Mouse (Mus musculus) lung, embryonic 14.5 days (tissue): ENCODE measurements around the gene Rex1bd. TPM values are rescaled to one million over a fixed set of nuclear protein-coding genes. Genes with fewer than 3 reads are reported as not detected.

ENCODE experiments used
- ATAC-seq: fragments of 200-750 bp; cut with Nextera tagmentation; 2 replicates; pipeline ENCODE4 v1.8.0; 2017; ENCODE audit warnings: mild to moderate bottlenecking, moderate TSS enrichment, moderate library complexity; ENCODE audit not compliant: insufficient read depth
- DNase-seq: peaks from one replicate; pipeline ENCODE4 v3.0.0-alpha.2; 2015
- H3K27ac ChIP-seq: fragments of 300-500 bp; sonication (generic); 2 replicates; pipeline ENCODE4 v1.5.1; 2014; ENCODE audit warnings: low read depth, mild to moderate bottlenecking, moderate library complexity
- H3K27me3 ChIP-seq: fragments of 300-500 bp; sonication (generic); 2 replicates; pipeline ENCODE4 v1.6.1; 2014; ENCODE audit warnings: low read length, control low read depth; ENCODE audit not compliant: insufficient read depth
- H3K36me3 ChIP-seq: fragments of 300-500 bp; sonication (generic); 2 replicates; pipeline ENCODE4 v1.6.1; 2014; ENCODE audit warnings: control low read depth; ENCODE audit not compliant: insufficient read depth
- H3K4me1 ChIP-seq: fragments of 300-500 bp; sonication (generic); 2 replicates; pipeline ENCODE4 v1.6.1; 2014; ENCODE audit warnings: antibody characterized with exemption, control low read depth; ENCODE audit not compliant: insufficient read depth
- H3K4me2 ChIP-seq: fragments of 300-500 bp; sonication (generic); 2 replicates; pipeline ENCODE4 v1.6.1; 2014; ENCODE audit warnings: mild to moderate bottlenecking
- H3K4me3 ChIP-seq: fragments of 300-500 bp; sonication (generic); 2 replicates; pipeline ENCODE4 v1.5.1; 2014; ENCODE audit warnings: low read depth, low read length
- H3K9ac ChIP-seq: fragments of 300-500 bp; sonication (generic); 2 replicates; pipeline ENCODE4 v1.6.1; 2014
- H3K9me3 ChIP-seq: fragments of 300-500 bp; sonication (generic); 2 replicates; pipeline ENCODE4 v1.6.1; 2016; ENCODE audit warnings: low read depth, low read length, control low read depth
- CTCF ChIP-seq: IDR thresholded peaks from 2 replicates; pipeline ENCODE4 v1.5.1; 2016; ENCODE audit warnings: antibody characterized with exemption, low read depth
- WGBS: fragments of 180-500 bp; shearing (Covaris S2); extraction: QIAGEN DNeasy Blood & Tissue Kit; methylation state at CpG from one replicate; pipeline ENCODE4 v1.1.7; 2014; 5-methylcytosine and 5-hydroxymethylcytosine counted together
- polyA plus RNA-seq: library from polyadenylated mRNA; unstranded; fragments of >200 nt; fragmentation: Nextera tagmentation; extraction: Ambion mirVana; gene quantifications from 2 replicates; pipeline ENCODE4 v1.2.1, GENCODE M21; 2014

Gene Rex1bd
- polyA plus RNA-seq, 1 experiment from 2014 or later: 126 TPM

DNA sequence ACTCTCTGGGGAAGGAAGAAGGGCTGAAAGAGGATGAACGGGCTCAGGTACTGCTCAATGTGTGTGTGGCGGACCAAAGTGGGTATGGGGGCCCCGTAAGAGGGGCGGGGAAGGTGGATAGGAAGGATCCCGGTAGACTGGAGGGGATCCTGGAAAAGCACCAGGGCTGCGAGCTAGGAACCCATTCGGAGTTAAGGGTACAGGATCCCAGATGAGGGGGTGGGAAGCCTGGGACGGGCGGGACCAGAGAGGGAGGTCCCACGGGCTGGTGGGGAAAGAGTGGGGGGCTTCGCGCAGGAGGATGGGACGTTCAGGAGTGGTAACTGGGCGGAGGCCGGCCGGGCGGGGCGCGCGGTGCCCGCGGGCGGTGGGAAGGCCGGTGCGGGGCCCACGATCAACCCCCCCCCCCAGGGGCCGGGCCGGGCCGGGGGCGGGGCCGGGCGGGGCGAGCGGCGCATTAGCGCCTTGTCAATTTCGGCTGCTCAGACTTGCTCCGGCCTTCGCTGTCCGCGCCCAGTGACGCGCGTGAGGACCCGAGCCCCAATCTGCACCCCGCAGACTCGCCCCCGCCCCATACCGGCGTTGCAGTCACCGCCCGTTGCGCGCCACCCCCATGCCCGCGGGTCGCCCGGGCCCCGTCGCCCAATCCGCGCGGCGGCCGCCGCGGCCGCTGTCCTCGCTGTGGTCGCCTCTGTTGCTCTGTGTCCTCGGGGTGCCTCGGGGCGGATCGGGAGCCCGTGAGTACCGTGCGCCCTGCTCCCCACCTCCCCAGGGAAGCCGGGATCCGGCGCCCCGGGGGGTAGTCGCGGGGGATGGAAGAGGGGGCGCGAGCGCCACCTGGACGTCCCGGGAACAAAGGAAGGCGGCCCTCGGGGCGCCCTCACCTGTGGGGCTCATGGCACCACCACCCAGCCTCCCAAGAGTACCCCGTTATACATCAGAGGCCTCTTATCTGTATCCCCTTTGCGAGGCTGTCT, 13.6 kb downstream of the Rex1bd start, which contains the start of gene Crlf1:
Gene Crlf1 (plus strand): TSS at position 495 of the 977 bp plus-strand sequence.
- Histone ChIP-seq H3K4me1 (peaks cover 12% of the 10 kb centered on the region), H3K9ac (peak within 1 kb of the TSS; percentile 54), H3K27me3 (peaks cover 98% of the 10 kb centered on the region), H3K27ac (peak within 1 kb of the TSS; percentile 59; the same call in 1 of the 2 replicates), H3K36me3 (no peaks in the 10 kb centered on the region), H3K9me3 (no peaks in the 10 kb centered on the region), H3K4me3 (peak within 1 kb of the TSS; percentile 50), H3K4me2 (peak within 1 kb of the TSS; percentile 82)
- ATAC-seq (peak; percentile 13; the same call in 1 of the 2 replicates), DNase-seq (no peak)
- WGBS: under 1% methylated on average over 81 of the region's 93 CpGs
- TF ChIP-seq CTCF: no peak

DNA sequence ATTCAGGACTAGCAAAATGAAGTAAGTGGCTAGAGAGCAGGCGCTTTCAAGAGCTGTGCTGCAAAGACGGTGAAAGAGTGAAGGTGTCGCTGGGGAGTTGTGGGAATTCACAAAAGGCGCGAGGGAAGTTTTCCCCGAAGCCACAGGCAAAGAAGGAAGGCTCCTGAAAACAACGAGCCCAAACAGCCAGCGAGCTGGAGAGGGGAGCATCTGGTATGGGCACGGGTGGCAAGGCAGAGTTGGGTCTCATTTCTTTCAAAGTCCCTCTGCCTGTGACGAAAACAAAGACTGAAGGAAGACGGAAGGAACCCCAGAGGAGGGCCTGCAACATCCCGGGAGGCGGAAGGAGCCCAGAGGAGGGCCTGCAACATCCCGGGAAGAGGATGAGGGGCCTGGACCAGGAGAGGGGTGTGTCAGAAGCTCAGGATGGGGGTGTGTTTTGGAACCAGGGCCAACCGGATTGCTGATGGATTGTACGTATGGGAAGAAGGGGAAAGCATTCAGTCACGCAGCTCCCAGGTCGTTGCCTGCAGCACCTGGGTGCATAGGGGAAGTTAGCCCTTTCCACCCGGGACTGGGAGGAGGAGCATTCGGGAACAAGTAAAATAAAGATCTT, 15.6 kb downstream of the Rex1bd start:
- no peak overlapping the region for H3K9ac ChIP-seq
- 4% methylated on average over 20 of the region's 20 CpGs for WGBS
- no peak for ATAC-seq
- H3K27ac ChIP-seq: peak overlapping the region; percentile 88
- H3K27me3 ChIP-seq: peaks cover 97% of the 10 kb centered on the region
- H3K9me3 ChIP-seq: no peaks in the 10 kb centered on the region
- DNase-seq: no peak
- peaks cover 16% of the 10 kb centered on the region for H3K4me1 ChIP-seq
- H3K4me2 ChIP-seq: peak overlapping the region; percentile 82
- no peaks in the 10 kb centered on the region for H3K36me3 ChIP-seq
- peak overlapping the region; percentile 50; the same call in 1 of the 2 replicates for H3K4me3 ChIP-seq
- no peak for TF ChIP-seq CTCF

DNA sequence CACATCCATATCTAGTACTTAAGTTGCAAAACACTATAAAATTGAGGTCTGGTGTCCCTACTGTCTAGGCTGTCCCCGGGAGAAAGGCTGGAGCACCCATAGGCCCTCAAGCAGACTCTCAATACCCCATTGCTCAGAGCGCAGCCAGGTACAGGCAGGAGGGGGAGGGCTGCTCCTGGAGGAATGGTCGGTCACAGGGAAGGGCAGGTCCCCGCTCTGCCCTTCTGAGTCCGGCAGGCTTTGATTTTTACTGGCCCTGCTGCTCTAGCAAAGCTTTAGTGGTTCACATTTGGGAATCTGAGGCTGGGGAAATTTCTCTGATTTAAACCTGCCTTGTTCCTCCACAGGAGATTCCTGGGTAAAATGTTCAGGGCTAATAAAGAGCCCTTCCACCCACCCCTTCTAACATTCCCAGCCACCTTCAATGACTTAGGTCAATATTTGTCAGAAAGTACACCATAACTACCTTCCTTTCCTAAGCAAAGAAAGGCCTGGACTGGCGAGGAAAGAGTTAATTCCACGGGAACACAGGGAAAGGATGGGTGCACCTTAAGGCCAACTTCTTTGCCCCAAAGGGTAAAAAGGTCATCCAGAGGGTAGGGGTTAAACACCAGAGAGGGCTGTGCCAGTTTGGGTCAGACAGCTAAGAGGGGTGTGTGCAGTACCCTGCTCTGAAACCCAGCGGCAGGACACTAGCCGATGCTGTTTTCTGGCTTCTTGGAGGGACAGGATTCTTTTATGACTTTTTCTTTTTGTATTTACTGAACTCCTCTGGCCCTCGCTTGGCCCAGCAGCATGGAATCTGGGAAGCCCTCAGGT, 16.3 kb downstream of the Rex1bd start:
- no peak for ATAC-seq
- peak overlapping the region; percentile 82 for H3K4me2 ChIP-seq
- no peak for TF ChIP-seq CTCF
- WGBS: 14% methylated on average over 10 of the region's 10 CpGs
- peaks cover 16% of the 10 kb centered on the region for H3K4me1 ChIP-seq
- H3K4me3 ChIP-seq: peak overlapping the region; percentile 50
- H3K36me3 ChIP-seq: no peaks in the 10 kb centered on the region
- H3K27me3 ChIP-seq: peaks cover 96% of the 10 kb centered on the region
- H3K9me3 ChIP-seq: no peaks in the 10 kb centered on the region
- no peak for DNase-seq
- H3K27ac ChIP-seq: peak overlapping the region; percentile 88
- H3K9ac ChIP-seq: no peak overlapping the region

DNA sequence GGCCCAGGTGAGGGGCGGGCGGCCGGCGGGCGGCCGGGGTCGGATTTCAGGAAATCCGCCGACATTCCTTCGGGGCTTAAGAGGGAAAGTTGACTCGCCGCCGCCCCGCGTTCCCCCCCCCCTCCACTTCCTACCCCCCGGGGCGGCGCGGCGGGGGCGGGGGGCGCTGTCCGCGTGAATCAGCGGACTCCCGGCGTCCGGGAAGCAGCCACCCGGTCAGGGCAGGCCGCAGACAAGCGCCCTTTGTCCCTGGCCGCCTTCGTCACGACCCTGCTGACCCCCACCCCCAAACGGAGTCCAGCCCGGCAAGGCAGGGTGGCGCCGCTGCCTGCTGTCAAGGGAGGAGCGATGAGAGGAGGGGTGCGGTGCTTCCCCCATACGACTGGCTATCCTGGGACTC, 17.0 kb downstream of the Rex1bd start:
- Histone ChIP-seq H3K36me3 (no peaks in the 10 kb centered on the region), H3K4me1 (peaks cover 16% of the 10 kb centered on the region), H3K9me3 (no peaks in the 10 kb centered on the region), H3K4me3 (peak overlapping the region; percentile 32), H3K27me3 (peaks cover 93% of the 10 kb centered on the region), H3K4me2 (peak overlapping the region; percentile 63), H3K27ac (peak overlapping the region; percentile 86), H3K9ac (peak overlapping the region; percentile 42)
- ATAC-seq: no peak
- TF ChIP-seq CTCF: no peak
- DNase-seq: no peak
- WGBS: under 1% methylated on average over 28 of the region's 41 CpGs

DNA sequence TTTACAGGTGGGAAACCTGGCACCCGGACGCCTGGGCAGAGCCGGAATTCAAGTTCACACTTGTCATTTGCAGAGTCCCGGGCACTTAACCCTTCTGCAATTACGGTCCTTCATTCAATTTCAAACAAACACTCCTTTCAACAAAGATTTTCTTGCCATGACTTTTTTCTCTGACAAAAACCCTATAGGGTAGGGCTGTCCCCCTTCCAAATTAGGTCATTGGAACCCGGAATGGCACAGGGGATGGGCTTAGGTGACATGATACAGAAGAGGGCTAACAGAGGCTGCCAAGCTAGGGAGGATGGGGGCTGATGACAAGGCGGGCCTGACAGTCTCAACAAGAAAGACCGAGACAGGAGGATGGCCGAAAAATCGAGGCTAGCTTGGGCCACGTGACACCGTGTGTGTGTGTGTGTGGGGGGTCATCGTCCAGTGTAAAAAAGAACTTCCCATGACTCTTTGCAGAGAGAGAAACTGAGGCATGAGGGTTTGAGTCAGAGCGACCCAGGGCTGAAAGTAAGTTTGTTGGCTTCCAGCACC, 17.6 kb downstream of the Rex1bd start:
- peaks cover 17% of the 10 kb centered on the region for H3K4me1 ChIP-seq
- peak overlapping the region; percentile 32 for H3K4me3 ChIP-seq
- peak overlapping the region; percentile 86 for H3K27ac ChIP-seq
- peak overlapping the region; percentile 63 for H3K4me2 ChIP-seq
- WGBS: 2% methylated on average over 14 of the region's 14 CpGs
- no peak for TF ChIP-seq CTCF
- H3K36me3 ChIP-seq: no peaks in the 10 kb centered on the region
- H3K9ac ChIP-seq: peak overlapping the region; percentile 42
- no peak for ATAC-seq
- DNase-seq: no peak
- no peaks in the 10 kb centered on the region for H3K9me3 ChIP-seq
- peaks cover 91% of the 10 kb centered on the region for H3K27me3 ChIP-seq

DNA sequence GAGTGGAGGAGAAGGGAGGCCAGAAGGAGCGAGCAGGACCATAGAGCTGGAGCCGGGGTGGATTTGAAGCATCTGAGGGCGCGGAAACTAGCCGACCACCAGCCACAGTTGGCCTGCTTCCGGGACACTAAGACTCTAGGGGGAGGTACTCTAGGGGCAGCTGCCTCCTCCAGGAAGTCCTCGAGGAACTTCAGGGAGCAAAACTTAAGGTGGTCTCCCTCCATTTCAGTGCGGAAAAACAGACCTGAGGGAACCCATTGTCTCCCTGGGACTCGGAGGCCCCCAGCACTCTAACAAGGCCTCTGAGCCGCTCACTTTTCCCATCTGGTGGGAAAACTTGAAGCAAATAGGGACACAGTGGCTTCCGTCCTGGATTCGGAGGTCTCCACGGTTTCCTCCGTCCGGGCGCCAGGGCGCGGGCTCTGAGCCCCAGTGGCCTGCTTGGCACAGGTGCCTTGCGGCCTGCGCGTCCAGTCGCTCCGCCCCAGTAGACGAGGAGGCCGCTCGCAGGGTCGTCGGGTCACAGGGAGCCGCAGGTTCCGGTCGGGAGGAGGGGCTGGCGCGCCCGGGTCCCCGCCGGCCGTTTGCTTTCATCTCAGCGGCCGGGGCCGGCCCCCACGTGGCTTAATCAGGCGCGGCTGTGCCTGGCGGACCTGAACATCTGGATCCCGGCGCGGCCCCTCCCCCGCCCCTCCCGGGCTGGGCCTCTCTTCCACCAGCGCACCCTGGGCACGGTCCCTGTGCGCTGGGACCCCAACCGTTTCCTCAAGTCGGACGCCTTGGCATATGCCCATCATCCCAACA, 18.4 kb downstream of the Rex1bd start:
- DNase-seq (no peak), ATAC-seq (no peak)
- Histone ChIP-seq H3K27ac (peak overlapping the region; percentile 86), H3K9me3 (no peaks in the 10 kb centered on the region), H3K27me3 (peaks cover 82% of the 10 kb centered on the region), H3K4me3 (peak overlapping the region; percentile 32), H3K9ac (0 out of 2 replicates have a peak overlapping the region, but pooled peaks have one; percentile 23), H3K36me3 (no peaks in the 10 kb centered on the region), H3K4me2 (peak overlapping the region; percentile 63), H3K4me1 (peaks cover 20% of the 10 kb centered on the region)
- no peak for TF ChIP-seq CTCF
- 3% methylated on average over 55 of the region's 55 CpGs for WGBS
